Mouse (Mus musculus) hindbrain, embryonic 11.5 days (tissue): ENCODE data around the gene Sepsecs. TPM values are rescaled to one million over a fixed set of nuclear protein-coding genes. Genes with fewer than 3 reads are reported as not detected.
"Not testable (repeated sequence)": the region's sequence is repeated elsewhere in the genome, so short reads cannot be mapped to it uniquely, and the experiment has no call there.

Experiments
- ATAC-seq: fragments of 200-750 bp; cut with Nextera tagmentation; 2 replicates; pipeline ENCODE4 v1.8.0; 2017; ENCODE audit warnings: mild to moderate bottlenecking, moderate TSS enrichment, moderate library complexity; ENCODE audit not compliant: low FRiP score
- DNase-seq: peaks from one replicate; pipeline ENCODE4 v3.0.0-alpha.2; 2015; ENCODE audit warnings: low spot score
- H3K27ac ChIP-seq: fragments of 300-500 bp; sonication (generic); 2 replicates; pipeline ENCODE4 v1.5.1; 2014; ENCODE audit warnings: mild to moderate bottlenecking, low read depth, low read length
- H3K27me3 ChIP-seq: fragments of 300-500 bp; sonication (generic); 2 replicates; pipeline ENCODE4 v1.6.1; 2014; ENCODE audit warnings: mild to moderate bottlenecking, low read length, moderate library complexity, mixed read lengths; ENCODE audit not compliant: control insufficient read depth, insufficient read depth
- H3K36me3 ChIP-seq: fragments of 300-500 bp; sonication (generic); 2 replicates; pipeline ENCODE4 v1.6.1; 2014; ENCODE audit warnings: mild to moderate bottlenecking, low read length, moderate library complexity, mixed read lengths; ENCODE audit not compliant: control insufficient read depth, insufficient read depth
- H3K4me1 ChIP-seq: fragments of 300-500 bp; sonication (generic); replicated peaks from 2 replicates; pipeline ENCODE4 v1.6.1; 2014; ENCODE audit warnings: low read length, mixed read lengths; ENCODE audit not compliant: control insufficient read depth, insufficient read depth
- H3K4me2 ChIP-seq: fragments of 300-500 bp; sonication (generic); replicated peaks from 2 replicates; pipeline ENCODE4 v1.6.1; 2014; ENCODE audit warnings: mild to moderate bottlenecking, low read depth, low read length
- H3K4me3 ChIP-seq: fragments of 300-500 bp; sonication (generic); 2 replicates; pipeline ENCODE4 v1.5.1; 2014; ENCODE audit warnings: low read depth, low read length
- H3K9ac ChIP-seq: fragments of 300-500 bp; sonication (generic); 2 replicates; pipeline ENCODE4 v1.6.1; 2014; ENCODE audit warnings: low read depth, low read length
- H3K9me3 ChIP-seq: fragments of 300-500 bp; sonication (generic); 2 replicates; pipeline ENCODE4 v1.6.1; 2016; ENCODE audit warnings: low read length; ENCODE audit not compliant: control insufficient read depth
- WGBS: fragments of 180-500 bp; shearing (Covaris S2); extraction: QIAGEN DNeasy Blood & Tissue Kit; methylation state at CpG from one replicate; pipeline ENCODE4 v1.1.7; 2014; 5-methylcytosine and 5-hydroxymethylcytosine counted together
- polyA plus RNA-seq: library from polyadenylated mRNA; unstranded; fragments of >200 nt; fragmentation: Nextera tagmentation; extraction: Ambion mirVana; gene quantifications from 2 replicates; pipeline ENCODE4 v1.2.1, GENCODE M21; 2014

Sepsecs gene
- polyA plus RNA-seq: 7.2 and 7.6 TPM in 2 replicates

DNA sequence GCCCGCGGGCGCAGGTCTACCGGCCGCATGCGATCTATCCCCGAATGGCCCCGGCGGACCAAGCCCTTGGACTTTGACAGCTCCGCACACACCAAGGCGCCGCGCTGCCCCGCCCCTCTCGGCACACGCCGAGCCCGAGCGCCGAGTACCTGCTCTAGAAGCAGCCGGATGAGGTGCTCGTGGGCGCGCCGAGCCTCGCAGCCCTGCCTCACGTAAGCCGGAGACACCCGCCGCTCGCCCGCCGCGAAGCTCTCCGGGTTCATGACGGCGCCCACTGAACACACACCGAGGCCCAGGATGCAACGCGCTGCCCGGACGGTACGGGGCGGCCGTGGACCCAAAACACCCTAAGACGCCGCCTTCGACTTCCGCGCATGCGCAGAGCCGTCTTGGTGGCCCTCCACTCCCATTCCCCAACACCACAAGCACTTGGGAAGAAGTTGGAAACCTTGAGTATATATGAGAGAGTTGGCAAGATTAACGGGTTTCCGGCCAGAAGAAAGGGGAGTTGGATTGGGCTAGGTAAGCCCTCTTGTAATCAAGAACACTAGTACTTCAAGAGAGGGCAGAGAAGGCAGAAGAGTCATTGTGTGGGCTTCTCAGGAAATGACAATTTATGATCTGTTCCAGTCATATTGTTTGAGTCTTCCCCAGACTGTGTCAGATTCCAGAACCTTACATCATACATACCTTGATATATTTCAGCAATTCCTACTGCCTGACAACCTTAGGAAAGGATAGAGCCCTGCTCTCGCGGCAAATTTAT is at the start of gene Sepsecs:
TSS of gene Sepsecs (minus strand) at position 283 of the 766 bp plus-strand sequence.
- Histone ChIP-seq H3K4me2 (peak within 1 kb of the TSS; percentile 62), H3K9ac (peak within 1 kb of the TSS; percentile 79), H3K36me3 (no peaks in the 10 kb centered on the region), H3K27ac (no peak within 1 kb of the TSS), H3K27me3 (no peaks in the 10 kb centered on the region), H3K4me3 (peak within 1 kb of the TSS; percentile 71), H3K9me3 (no peaks in the 10 kb centered on the region), H3K4me1 (no peaks in the 10 kb centered on the region)
- ATAC-seq (peak; percentile 92), DNase-seq (peak; percentile 94)
- 4% methylated on average over 55 of the region's 56 CpGs for WGBS

- ATAC-seq (no peak), DNase-seq (no peak)
- Histone ChIP-seq H3K9me3 (no peaks in the 10 kb centered on the region), H3K9ac (no peak overlapping the region), H3K4me2 (no peak overlapping the region), H3K27me3 (no peaks in the 10 kb centered on the region), H3K4me1 (no peaks in the 10 kb centered on the region), H3K36me3 (no peaks in the 10 kb centered on the region), H3K4me3 (no peak overlapping the region), H3K27ac (no peak overlapping the region)
- WGBS: 84% methylated on average over 5 of the region's 5 CpGs
Observed at GRCm38 (mm10) chr5:52716742-52717448, 47.4 kb upstream of the Sepsecs start.

DNA sequence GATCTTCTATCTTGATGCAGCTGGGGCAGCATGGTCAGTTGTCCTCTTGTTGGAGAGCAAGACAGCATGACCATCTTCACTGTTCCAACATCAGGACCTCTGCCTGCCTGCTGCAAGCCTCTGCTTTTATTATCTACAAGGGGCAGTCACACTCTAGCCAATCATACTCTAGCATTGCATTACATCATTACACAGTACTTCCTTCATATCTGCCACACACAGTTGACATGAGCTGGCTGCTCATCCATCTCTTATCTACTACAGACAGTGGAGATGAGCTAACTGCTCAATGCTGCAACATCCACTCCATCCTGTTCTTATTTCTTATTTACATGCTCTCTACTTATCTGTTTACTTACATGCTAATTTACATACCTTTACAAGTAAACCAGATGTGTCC is 43.2 kb upstream of the Sepsecs start:
- Histone ChIP-seq H3K4me2 (no peak overlapping the region), H3K9ac (no peak overlapping the region), H3K36me3 (no peaks in the 10 kb centered on the region), H3K27me3 (no peaks in the 10 kb centered on the region), H3K9me3 (no peaks in the 10 kb centered on the region), H3K4me1 (no peaks in the 10 kb centered on the region), H3K4me3 (no peak overlapping the region), H3K27ac (no peak overlapping the region)
- ATAC-seq: no peak
- no peak for DNase-seq

DNA sequence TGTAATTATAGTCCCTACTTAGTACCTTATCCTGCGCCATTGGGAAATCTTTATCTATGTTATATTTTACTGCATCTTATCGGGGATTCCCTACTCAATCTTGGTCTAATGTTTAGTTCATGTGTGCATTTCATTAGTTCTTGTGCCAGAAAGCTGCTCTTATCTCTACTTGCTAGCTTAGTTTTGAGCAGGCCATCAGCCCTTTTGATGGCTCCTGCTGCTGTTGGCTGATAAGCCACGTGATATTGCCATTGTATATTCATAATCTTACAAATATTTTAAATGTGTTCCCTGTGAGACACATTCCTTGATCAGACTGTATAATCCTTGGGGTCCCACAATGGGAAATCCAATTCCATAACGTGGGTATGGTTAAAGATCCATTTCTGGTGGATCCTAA is 35.1 kb upstream of the Sepsecs start:
- H3K9me3 ChIP-seq: no peaks in the 10 kb centered on the region
- H3K27me3 ChIP-seq: no peaks in the 10 kb centered on the region
- H3K9ac ChIP-seq: no peak overlapping the region
- H3K36me3 ChIP-seq: no peaks in the 10 kb centered on the region
- no peak overlapping the region for H3K4me2 ChIP-seq
- H3K27ac ChIP-seq: no peak overlapping the region
- no peaks in the 10 kb centered on the region for H3K4me1 ChIP-seq
- no peak overlapping the region for H3K4me3 ChIP-seq
- no peak for ATAC-seq
- DNase-seq: no peak
- 83% methylated on average over 4 of the region's 4 CpGs for WGBS

DNA sequence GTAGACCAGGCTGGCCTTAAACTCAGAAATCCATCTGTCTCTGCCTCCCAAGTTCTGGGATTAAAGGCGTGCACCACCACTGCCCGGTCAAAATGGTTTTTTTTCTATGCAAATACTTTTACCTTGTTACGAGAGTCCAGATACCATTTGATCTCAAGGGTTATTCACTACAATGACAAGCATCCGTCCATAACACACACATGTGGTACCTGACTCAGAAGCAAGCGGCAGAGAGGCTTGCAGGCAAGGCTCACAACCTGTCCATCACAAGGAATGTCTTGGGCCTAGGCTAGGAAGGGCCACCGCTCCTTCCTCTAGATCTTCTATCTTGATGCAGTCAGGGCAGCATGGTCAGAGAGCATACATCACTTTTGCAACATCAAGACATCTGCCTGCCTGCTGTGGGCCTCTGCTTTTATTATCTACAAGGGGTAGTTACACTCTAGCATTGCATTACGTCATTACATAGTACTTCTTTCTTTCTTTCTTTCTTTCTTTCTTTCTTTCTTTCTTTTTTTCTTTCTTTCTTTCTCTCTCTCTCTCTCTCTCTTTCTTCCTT is 28.5 kb upstream of the Sepsecs start:
- not testable (repeated sequence) for H3K36me3 ChIP-seq, H3K9ac ChIP-seq, H3K27ac ChIP-seq, H3K4me1 ChIP-seq, H3K4me3 ChIP-seq, H3K9me3 ChIP-seq, H3K4me2 ChIP-seq, DNase-seq, ATAC-seq, H3K27me3 ChIP-seq
- 85% methylated on average over 7 of the region's 7 CpGs for WGBS

- H3K4me1 ChIP-seq: no peaks in the 10 kb centered on the region
- ATAC-seq: no peak
- H3K9me3 ChIP-seq: no peaks in the 10 kb centered on the region
- no peaks in the 10 kb centered on the region for H3K36me3 ChIP-seq
- H3K4me3 ChIP-seq: no peak overlapping the region
- H3K27me3 ChIP-seq: no peaks in the 10 kb centered on the region
- no peak for DNase-seq
- 87% methylated on average over 1 of the region's 1 CpGs for WGBS
- no peak overlapping the region for H3K9ac ChIP-seq
- no peak overlapping the region for H3K27ac ChIP-seq
- no peak overlapping the region for H3K4me2 ChIP-seq
Observed at GRCm38 (mm10) chr5:52697291-52697690, 27.8 kb upstream of the Sepsecs start.

- no peaks in the 10 kb centered on the region for H3K36me3 ChIP-seq
- DNase-seq (no peak), ATAC-seq (no peak)
- 81% methylated on average over 6 of the region's 6 CpGs for WGBS
- H3K4me3 ChIP-seq: no peak overlapping the region
- H3K4me1 ChIP-seq: no peaks in the 10 kb centered on the region
- no peaks in the 10 kb centered on the region for H3K27me3 ChIP-seq
- no peak overlapping the region for H3K4me2 ChIP-seq
- H3K27ac ChIP-seq: no peak overlapping the region
- no peak overlapping the region for H3K9ac ChIP-seq
- H3K9me3 ChIP-seq: no peaks in the 10 kb centered on the region
Observed at GRCm38 (mm10) chr5:52687741-52688455, 18.4 kb upstream of the Sepsecs start.

GRCm38 (mm10) chr5:52681111-52681510 is 11.6 kb upstream of the Sepsecs start:
- H3K4me2 ChIP-seq: no peak overlapping the region
- DNase-seq: no peak
- no peak overlapping the region for H3K9ac ChIP-seq
- ATAC-seq: no peak
- H3K36me3 ChIP-seq: no peaks in the 10 kb centered on the region
- H3K4me3 ChIP-seq: no peak overlapping the region
- 66% methylated on average over 4 of the region's 4 CpGs for WGBS
- no peaks in the 10 kb centered on the region for H3K4me1 ChIP-seq
- no peaks in the 10 kb centered on the region for H3K27me3 ChIP-seq
- no peak overlapping the region for H3K27ac ChIP-seq
- no peaks in the 10 kb centered on the region for H3K9me3 ChIP-seq
